Mouse (Mus musculus) ES-E14 (cell line): ENCODE measurements around the gene Sowahd. TPM values are rescaled to one million over a fixed set of nuclear protein-coding genes. Genes with fewer than 3 reads are reported as not detected.
A peak's percentile ranks its signal among the peaks of the same experiment; 100 is the strongest.

Experiments
- DNase-seq: peaks from one replicate; pipeline ENCODE4 v3.0.0-alpha.2; 2013; ENCODE audit warnings: low read depth, low spot score
- H3K27ac ChIP-seq: 2 replicates; pipeline ENCODE4 v1.5.1; 2012; ENCODE audit warnings: low read depth, mild to moderate bottlenecking, low read length, moderate library complexity, mixed read lengths; ENCODE audit not compliant: poor library complexity, insufficient read depth, severe bottlenecking
- H3K36me3 ChIP-seq: 2 replicates; pipeline ENCODE4 v1.6.1; 2012; ENCODE audit warnings: mild to moderate bottlenecking, low read length, moderate library complexity, mixed read lengths; ENCODE audit not compliant: control insufficient read depth, poor library complexity, insufficient read depth, severe bottlenecking
- H3K4me1 ChIP-seq, 2 experiments: fragments of 150-350 bp in 1 of 2; sonication (generic) in 1 of 2; 2 replicates each; pipeline ENCODE4 v1.6.1; 2012; ENCODE audit warnings: low read length in 2 of 2, mild to moderate bottlenecking in 1 of 2, mixed read lengths in 1 of 2; ENCODE audit not compliant: control insufficient read depth in 2 of 2, insufficient read depth in 2 of 2, poor library complexity in 1 of 2
- H3K4me3 ChIP-seq, 2 experiments: fragments of 150-350 bp in 1 of 2; sonication (generic) in 1 of 2; 2 replicates each; pipeline ENCODE4 v1.5.1; 2012; ENCODE audit warnings: low read length in 2 of 2, low read depth in 1 of 2, mild to moderate bottlenecking in 1 of 2, mixed read lengths in 1 of 2; ENCODE audit not compliant: insufficient read depth in 1 of 2, poor library complexity in 1 of 2, severe bottlenecking in 1 of 2
- H3K9ac ChIP-seq: 2 replicates; pipeline ENCODE4 v1.6.1; 2012; ENCODE audit warnings: low read depth, mild to moderate bottlenecking, low read length, mixed read lengths; ENCODE audit not compliant: poor library complexity, insufficient read depth, severe bottlenecking
- H3K9me3 ChIP-seq: fragments of 150-350 bp; sonication (generic); 2 replicates; pipeline ENCODE4 v1.6.1; 2012; ENCODE audit warnings: low read depth, mild to moderate bottlenecking, low read length; ENCODE audit not compliant: control insufficient read depth, insufficient read depth
- CHD2 ChIP-seq: IDR thresholded peaks from 2 replicates; pipeline ENCODE4 v1.6.1; 2014; ENCODE audit warnings: mild to moderate bottlenecking, low read depth, low read length, inconsistent platforms
- HCFC1 ChIP-seq: IDR thresholded peaks from 2 replicates; pipeline ENCODE4 v1.6.1; 2012; ENCODE audit warnings: low read length, inconsistent platforms, borderline replicate concordance; ENCODE audit not compliant: insufficient read depth
- MAFK ChIP-seq: IDR thresholded peaks from 2 replicates; pipeline ENCODE4 v1.6.1; 2014; ENCODE audit warnings: mild to moderate bottlenecking, low read depth, low read length, inconsistent platforms; ENCODE audit not compliant: insufficient read depth
- ZC3H11A ChIP-seq: IDR thresholded peaks from 2 replicates; pipeline ENCODE4 v1.6.1; 2012; ENCODE audit warnings: low read depth, mild to moderate bottlenecking, inconsistent platforms, low read length, borderline replicate concordance
- ZNF384 ChIP-seq: IDR thresholded peaks from 2 replicates; pipeline ENCODE4 v1.6.1; 2012; ENCODE audit warnings: low read depth, low read length, inconsistent platforms
- in situ Hi-C, 2 experiments: fragments of 600-800 bp; cut with MboI; formaldehyde crosslinking; loops; one replicate each; pipeline ENCODE4 v1.15.1; 2025; ENCODE audit warnings: low sequenced_read_pairs in 2 of 2, inconsistent platforms in 1 of 2; ENCODE audit not compliant: unreplicated experiment in 2 of 2
- total RNA-seq: library from RNA; depleted of rRNA; stranded (reverse); fragments of 300-350 nt; gene quantifications from 2 replicates; pipeline ENCODE4 v1.2.3, GENCODE M21; 2012

Gene Sowahd
- total RNA-seq, 1 experiment, result not detected

GRCm38 (mm10) chrX:37084927-37085660 lies 36.4 kb downstream of the Sowahd start, which contains the start of gene Rpl39:
TSS of gene Rpl39 (minus strand) at chrX:37085402.
- Histone ChIP-seq H3K27ac (peak within 1 kb of the TSS; percentile 89), H3K4me1 (peaks cover 0 to 2% of the 10 kb centered on the region in 2 experiments; a peak in 1 of 4 replicates), H3K36me3 (peaks cover 24% of the 10 kb centered on the region), H3K4me3 (peak within 1 kb of the TSS; percentile 91 to 95), H3K9me3 (no peaks in the 10 kb centered on the region), H3K9ac (peak within 1 kb of the TSS; percentile 95)
- peak; percentile 68 for DNase-seq
- TF ChIP-seq MAFK, result no peak
- no peak for TF ChIP-seq ZNF384
- no peak for TF ChIP-seq HCFC1
- no peak for TF ChIP-seq ZC3H11A
- TF ChIP-seq CHD2, result no peak
- in situ Hi-C loops, result no loop called here

GRCm38 (mm10) chrX:37085665-37086064 lies 37.0 kb downstream of the Sowahd start:
- in situ Hi-C loops, result no loop called here
- Histone ChIP-seq H3K27ac (peak overlapping the region; percentile 55; the same call in 1 of the 2 replicates), H3K9ac (peak overlapping the region; percentile 73; the same call in 1 of the 2 replicates), H3K4me3 (peak overlapping the region; percentile 91 to 95), H3K4me1 (peaks cover 0 to 2% of the 10 kb centered on the region in 2 experiments; a peak in 1 of 4 replicates), H3K36me3 (peaks cover 24% of the 10 kb centered on the region), H3K9me3 (no peaks in the 10 kb centered on the region)
- TF ChIP-seq ZNF384 (no peak), ZC3H11A (no peak), HCFC1 (no peak), MAFK (no peak), CHD2 (no peak)
- no peak for DNase-seq

GRCm38 (mm10) chrX:37088778-37089177 lies 40.1 kb downstream of the Sowahd start:
- H3K4me1 ChIP-seq, result peaks cover 0 to 2% of the 10 kb centered on the region in 2 experiments; a peak in 1 of 4 replicates
- DNase-seq, result no peak
- TF ChIP-seq ZNF384 (no peak), MAFK (no peak)
- in situ Hi-C loops, result no loop called here
- peaks cover 4% of the 10 kb centered on the region for H3K36me3 ChIP-seq
- H3K4me3 ChIP-seq, result no peak overlapping the region
- H3K9me3 ChIP-seq, result no peaks in the 10 kb centered on the region
- H3K27ac ChIP-seq, result no peak overlapping the region
- H3K9ac ChIP-seq, result no peak overlapping the region

GRCm38 (mm10) chrX:37091457-37091856 lies 42.8 kb downstream of the Sowahd start:
- no peak overlapping the region for H3K4me3 ChIP-seq
- H3K27ac ChIP-seq, result no peak overlapping the region
- H3K9ac ChIP-seq, result no peak overlapping the region
- TF ChIP-seq CHD2 (no peak), MAFK (no peak), ZC3H11A (no peak), HCFC1 (no peak), ZNF384 (no peak)
- no peaks in the 10 kb centered on the region; the same call in 1 of the 2 replicates for H3K36me3 ChIP-seq
- peaks cover 0 to 2% of the 10 kb centered on the region in 2 experiments; a peak in 1 of 4 replicates for H3K4me1 ChIP-seq
- in situ Hi-C loops, result no loop called here
- no peaks in the 10 kb centered on the region for H3K9me3 ChIP-seq
- DNase-seq, result no peak
